Mouse (Mus musculus): ENCODE measurements at regions not wholly inside any gene's neighbourhood (a gene's known extent, or its start where the extent isn't known, plus 50 kb on each side); places are given as distances from the start of the nearest gene placed in this dataset.
"Not testable (repeated sequence)": the region's sequence is repeated elsewhere in the genome, so short reads cannot be mapped to it uniquely, and the experiment has no call there.

DNA sequence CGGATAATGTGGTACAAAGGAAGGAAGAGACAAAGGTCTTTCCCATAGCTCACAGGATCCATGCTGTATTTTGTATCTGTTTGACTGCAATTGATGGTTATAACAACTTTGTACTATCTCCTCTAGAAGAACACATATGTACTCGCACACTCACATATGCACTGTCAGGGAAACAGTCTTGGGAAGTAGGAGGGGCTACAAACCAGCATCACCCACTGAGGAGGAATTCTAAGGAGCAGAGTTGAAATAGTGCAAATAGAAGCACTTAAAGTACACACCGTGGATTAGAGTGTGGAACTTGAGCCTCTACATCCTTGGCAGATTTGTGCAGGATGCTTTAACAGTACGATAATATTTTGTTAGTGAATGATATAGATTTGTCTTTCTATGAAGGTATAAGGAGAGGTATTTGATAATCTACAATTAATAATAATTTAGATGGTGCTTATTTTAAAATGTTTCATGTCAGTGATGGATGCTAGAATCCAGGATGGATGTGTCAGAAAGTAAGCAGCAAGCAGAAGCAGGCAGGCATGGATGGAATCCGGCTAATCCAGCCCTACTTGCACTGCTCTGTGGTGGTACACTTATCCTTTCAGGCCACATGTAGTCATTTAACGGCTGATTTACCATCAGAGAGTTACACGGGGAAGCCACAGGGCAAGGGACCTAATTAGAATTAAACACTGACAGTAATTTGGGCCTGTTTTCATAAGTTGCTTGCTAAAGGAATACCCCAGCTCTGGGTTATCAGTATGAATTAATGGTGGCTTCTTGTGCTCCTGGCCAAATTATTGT is 223.3 kb downstream of the Cetn3 start:
- Histone ChIP-seq H3K27me3 (ENCODE audit: control insufficient read depth, insufficient read depth, low read depth, low read length) (no peaks in the 10 kb centered on the region), H3K4me3 (ENCODE audit: low read depth, low read length) (no peak overlapping the region), H3K4me1 (ENCODE audit: control insufficient read depth, low read depth, low read length) (no peaks in the 10 kb centered on the region), H3K36me3 (ENCODE audit: control insufficient read depth, insufficient read depth) (no peaks in the 10 kb centered on the region), H3K9me3 (replicated peaks; ENCODE audit: control insufficient read depth, low read length) (no peaks in the 10 kb centered on the region), H3K4me2 (ENCODE audit: low read depth, low read length) (no peak overlapping the region), H3K9ac (ENCODE audit: low read depth, low read length) (no peak overlapping the region), H3K27ac (ENCODE audit: low read length) (no peak overlapping the region)
- ATAC-seq (ENCODE audit: low read depth): no peak
- 59% methylated on average over 7 of the region's 7 CpGs for WGBS (ENCODE audit: insufficient replicate concordance)

DNA sequence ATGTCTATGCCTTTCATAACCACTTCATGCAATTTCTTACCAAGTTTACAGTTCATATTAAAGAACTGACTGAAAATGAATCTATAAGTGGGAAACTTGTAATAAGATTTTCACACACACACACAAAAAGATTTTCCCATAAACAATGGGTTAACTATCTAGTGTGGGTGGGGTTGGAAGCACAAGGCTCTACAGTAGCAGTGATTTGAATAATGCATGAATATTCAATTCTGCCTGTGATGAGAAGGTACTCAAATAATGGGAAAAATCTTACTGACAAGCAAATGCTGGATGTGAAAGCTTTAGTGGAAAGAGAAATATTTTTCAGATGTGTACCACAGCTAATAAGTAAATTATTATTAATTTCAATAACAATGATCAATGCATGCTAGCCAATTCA is 224.3 kb downstream of the Cetn3 start:
- H3K27me3 ChIP-seq (ENCODE audit: control insufficient read depth, insufficient read depth, low read depth, low read length): no peaks in the 10 kb centered on the region
- H3K4me2 ChIP-seq (ENCODE audit: low read depth, low read length): no peak overlapping the region
- H3K9me3 ChIP-seq (replicated peaks; ENCODE audit: control insufficient read depth, low read length): no peaks in the 10 kb centered on the region
- H3K27ac ChIP-seq (ENCODE audit: low read length): no peak overlapping the region
- H3K4me3 ChIP-seq (ENCODE audit: low read depth, low read length): no peak overlapping the region
- H3K36me3 ChIP-seq (ENCODE audit: control insufficient read depth, insufficient read depth): no peaks in the 10 kb centered on the region
- ATAC-seq (ENCODE audit: low read depth): no peak
- no peak overlapping the region for H3K9ac ChIP-seq (ENCODE audit: low read depth, low read length)
- H3K4me1 ChIP-seq (ENCODE audit: control insufficient read depth, low read depth, low read length): no peaks in the 10 kb centered on the region

DNA sequence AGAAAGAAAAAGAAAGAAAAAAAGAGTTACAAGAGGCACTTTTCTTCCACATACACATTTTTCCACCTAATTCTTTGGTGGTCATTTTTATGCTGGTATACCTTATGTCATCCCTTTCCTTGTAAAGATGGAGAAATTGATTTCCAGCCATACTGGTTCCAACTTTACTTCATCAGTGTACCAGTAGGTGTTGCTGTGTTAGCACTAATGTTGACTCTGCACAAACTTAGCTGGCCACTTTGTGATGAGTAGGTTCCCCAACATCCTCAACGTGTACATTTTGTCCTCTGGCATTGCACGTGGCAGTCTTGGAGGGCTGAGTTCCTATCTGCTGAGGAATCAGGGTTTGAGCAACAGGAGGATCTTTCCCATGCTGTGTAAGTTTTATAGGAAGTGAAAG is 256.7 kb downstream of the Cetn3 start:
- no peaks in the 10 kb centered on the region for H3K9me3 ChIP-seq (replicated peaks; ENCODE audit: control insufficient read depth, low read length)
- H3K27ac ChIP-seq (ENCODE audit: low read length): no peak overlapping the region
- H3K9ac ChIP-seq (ENCODE audit: low read depth, low read length): no peak overlapping the region
- H3K27me3 ChIP-seq (ENCODE audit: control insufficient read depth, insufficient read depth, low read depth, low read length): no peaks in the 10 kb centered on the region
- no peak overlapping the region for H3K4me3 ChIP-seq (ENCODE audit: low read depth, low read length)
- H3K36me3 ChIP-seq (ENCODE audit: control insufficient read depth, insufficient read depth): no peaks in the 10 kb centered on the region
- no peaks in the 10 kb centered on the region for H3K4me1 ChIP-seq (ENCODE audit: control insufficient read depth, low read depth, low read length)
- ATAC-seq (ENCODE audit: low read depth): no peak
- 20% methylated on average over 2 of the region's 2 CpGs for WGBS (ENCODE audit: insufficient replicate concordance)
- no peak overlapping the region for H3K4me2 ChIP-seq (ENCODE audit: low read depth, low read length)

GRCm38 (mm10) chr13:82058131-82058731 is 275.4 kb downstream of the Cetn3 start:
- Histone ChIP-seq H3K36me3 (ENCODE audit: control insufficient read depth, insufficient read depth) (no peaks in the 10 kb centered on the region), H3K4me2 (ENCODE audit: low read depth, low read length) (no peak overlapping the region), H3K4me1 (ENCODE audit: control insufficient read depth, low read depth, low read length) (no peaks in the 10 kb centered on the region), H3K27ac (ENCODE audit: low read length) (no peak overlapping the region), H3K9ac (ENCODE audit: low read depth, low read length) (no peak overlapping the region), H3K9me3 (replicated peaks; ENCODE audit: control insufficient read depth, low read length) (no peaks in the 10 kb centered on the region), H3K4me3 (ENCODE audit: low read depth, low read length) (no peak overlapping the region), H3K27me3 (ENCODE audit: control insufficient read depth, insufficient read depth, low read depth, low read length) (no peaks in the 10 kb centered on the region)
- WGBS (ENCODE audit: insufficient replicate concordance): 36% methylated on average over 3 of the region's 3 CpGs
- ATAC-seq (ENCODE audit: low read depth): no peak

- Histone ChIP-seq H3K4me3 (ENCODE audit: low read depth, low read length) (no peak overlapping the region), H3K27me3 (ENCODE audit: control insufficient read depth, insufficient read depth, low read depth, low read length) (no peaks in the 10 kb centered on the region), H3K27ac (ENCODE audit: low read length) (no peak overlapping the region), H3K9ac (ENCODE audit: low read depth, low read length) (no peak overlapping the region), H3K9me3 (replicated peaks; ENCODE audit: control insufficient read depth, low read length) (no peaks in the 10 kb centered on the region), H3K4me2 (ENCODE audit: low read depth, low read length) (no peak overlapping the region), H3K4me1 (ENCODE audit: control insufficient read depth, low read depth, low read length) (no peaks in the 10 kb centered on the region), H3K36me3 (ENCODE audit: control insufficient read depth, insufficient read depth) (no peaks in the 10 kb centered on the region)
- no peak for ATAC-seq (ENCODE audit: low read depth)
- WGBS (ENCODE audit: insufficient replicate concordance): 67% methylated on average over 3 of the region's 3 CpGs
Measured at GRCm38 (mm10) chr13:82058872-82059271, 276.0 kb downstream of the Cetn3 start.

GRCm38 (mm10) chr13:82059498-82059897 is 276.6 kb downstream of the Cetn3 start:
- Histone ChIP-seq H3K9me3 (replicated peaks; ENCODE audit: control insufficient read depth, low read length) (no peaks in the 10 kb centered on the region), H3K36me3 (ENCODE audit: control insufficient read depth, insufficient read depth) (no peaks in the 10 kb centered on the region), H3K4me1 (ENCODE audit: control insufficient read depth, low read depth, low read length) (no peaks in the 10 kb centered on the region), H3K4me3 (ENCODE audit: low read depth, low read length) (no peak overlapping the region), H3K27ac (ENCODE audit: low read length) (no peak overlapping the region), H3K4me2 (ENCODE audit: low read depth, low read length) (no peak overlapping the region), H3K9ac (ENCODE audit: low read depth, low read length) (no peak overlapping the region), H3K27me3 (ENCODE audit: control insufficient read depth, insufficient read depth, low read depth, low read length) (no peaks in the 10 kb centered on the region)
- ATAC-seq (ENCODE audit: low read depth): no peak
- WGBS (ENCODE audit: insufficient replicate concordance): 36% methylated on average over 5 of the region's 5 CpGs

GRCm38 (mm10) chr13:82063880-82064279 is 281.0 kb downstream of the Cetn3 start:
- H3K27ac ChIP-seq (ENCODE audit: low read length); ATAC-seq (ENCODE audit: low read depth); H3K4me2 ChIP-seq (ENCODE audit: low read depth, low read length); H3K4me3 ChIP-seq (ENCODE audit: low read depth, low read length); H3K27me3 ChIP-seq (ENCODE audit: control insufficient read depth, insufficient read depth, low read depth, low read length); H3K4me1 ChIP-seq (ENCODE audit: control insufficient read depth, low read depth, low read length); H3K9ac ChIP-seq (ENCODE audit: low read depth, low read length); H3K9me3 ChIP-seq (replicated peaks; ENCODE audit: control insufficient read depth, low read length); H3K36me3 ChIP-seq (ENCODE audit: control insufficient read depth, insufficient read depth): not testable (repeated sequence)
- WGBS (ENCODE audit: insufficient replicate concordance): 61% methylated on average over 2 of the region's 2 CpGs

DNA sequence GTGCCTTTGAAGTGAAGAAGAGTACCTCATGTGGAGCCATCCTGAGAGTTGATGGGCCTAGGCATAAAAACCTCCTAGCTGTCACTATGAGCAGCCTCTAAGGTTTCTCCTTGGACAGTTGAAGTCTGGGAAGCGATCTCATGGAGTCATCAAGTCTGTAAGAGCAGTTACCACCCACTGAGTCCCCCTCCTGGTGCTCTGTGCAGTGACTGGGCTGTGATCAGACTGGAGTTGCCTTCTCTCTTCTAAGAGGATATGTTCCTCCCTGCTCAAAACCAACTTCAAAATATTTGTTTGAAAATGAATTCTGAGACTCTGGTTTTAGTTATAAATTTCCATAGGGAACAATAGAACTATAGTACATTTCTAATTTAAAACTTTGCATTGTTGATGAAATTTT is 283.3 kb downstream of the Cetn3 start:
- Histone ChIP-seq H3K27ac (ENCODE audit: low read length) (no peak overlapping the region), H3K36me3 (ENCODE audit: control insufficient read depth, insufficient read depth) (no peaks in the 10 kb centered on the region), H3K4me2 (ENCODE audit: low read depth, low read length) (no peak overlapping the region), H3K4me3 (ENCODE audit: low read depth, low read length) (no peak overlapping the region), H3K4me1 (ENCODE audit: control insufficient read depth, low read depth, low read length) (no peaks in the 10 kb centered on the region), H3K9me3 (replicated peaks; ENCODE audit: control insufficient read depth, low read length) (no peaks in the 10 kb centered on the region), H3K27me3 (ENCODE audit: control insufficient read depth, insufficient read depth, low read depth, low read length) (no peaks in the 10 kb centered on the region), H3K9ac (ENCODE audit: low read depth, low read length) (no peak overlapping the region)
- WGBS (ENCODE audit: insufficient replicate concordance): 26% methylated on average over 1 of the region's 1 CpGs
- ATAC-seq (ENCODE audit: low read depth): no peak

GRCm38 (mm10) chr13:82066674-82067270 is 283.9 kb downstream of the Cetn3 start:
- Histone ChIP-seq H3K4me2 (ENCODE audit: low read depth, low read length) (no peak overlapping the region), H3K4me3 (ENCODE audit: low read depth, low read length) (no peak overlapping the region), H3K9ac (ENCODE audit: low read depth, low read length) (no peak overlapping the region), H3K27ac (ENCODE audit: low read length) (no peak overlapping the region), H3K4me1 (ENCODE audit: control insufficient read depth, low read depth, low read length) (no peaks in the 10 kb centered on the region), H3K27me3 (ENCODE audit: control insufficient read depth, insufficient read depth, low read depth, low read length) (no peaks in the 10 kb centered on the region), H3K36me3 (ENCODE audit: control insufficient read depth, insufficient read depth) (no peaks in the 10 kb centered on the region), H3K9me3 (replicated peaks; ENCODE audit: control insufficient read depth, low read length) (no peaks in the 10 kb centered on the region)
- ATAC-seq (ENCODE audit: low read depth): no peak
- WGBS (ENCODE audit: insufficient replicate concordance): 60% methylated on average over 3 of the region's 3 CpGs

All from liver, embryonic 16.5 days (tissue).